Mouse (Mus musculus) NIH3T3 (cell line): ENCODE measurements around the gene Clcn1.

Experiments used
- DNase-seq: peaks from one replicate; pipeline ENCODE4 v3.0.0-alpha.2; 2012; ENCODE audit warnings: low read depth

Clcn1 gene

DNA sequence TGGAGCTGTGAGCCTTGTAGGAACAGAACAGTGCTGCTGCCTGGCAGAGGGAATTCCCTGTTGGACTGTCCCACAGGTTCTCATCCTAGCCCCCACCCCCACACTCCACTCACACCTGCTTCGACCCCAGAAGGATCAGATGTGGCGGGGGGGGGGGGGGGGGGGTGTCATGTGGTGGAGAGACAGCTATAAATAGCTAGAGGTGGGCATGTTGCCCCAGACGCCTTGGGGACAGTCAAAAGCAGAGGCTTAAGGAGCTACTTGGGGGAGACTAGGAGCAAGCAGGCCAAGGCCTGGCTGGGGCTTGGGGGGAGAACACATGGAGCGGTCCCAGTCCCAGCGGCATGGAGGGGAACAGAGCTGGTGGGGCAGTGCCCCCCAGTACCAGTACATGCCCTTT lies at the start of gene Clcn1:
Clcn1 (plus strand) TSS at position 238 of the 400 bp plus-strand sequence.
- no peak for DNase-seq

DNA sequence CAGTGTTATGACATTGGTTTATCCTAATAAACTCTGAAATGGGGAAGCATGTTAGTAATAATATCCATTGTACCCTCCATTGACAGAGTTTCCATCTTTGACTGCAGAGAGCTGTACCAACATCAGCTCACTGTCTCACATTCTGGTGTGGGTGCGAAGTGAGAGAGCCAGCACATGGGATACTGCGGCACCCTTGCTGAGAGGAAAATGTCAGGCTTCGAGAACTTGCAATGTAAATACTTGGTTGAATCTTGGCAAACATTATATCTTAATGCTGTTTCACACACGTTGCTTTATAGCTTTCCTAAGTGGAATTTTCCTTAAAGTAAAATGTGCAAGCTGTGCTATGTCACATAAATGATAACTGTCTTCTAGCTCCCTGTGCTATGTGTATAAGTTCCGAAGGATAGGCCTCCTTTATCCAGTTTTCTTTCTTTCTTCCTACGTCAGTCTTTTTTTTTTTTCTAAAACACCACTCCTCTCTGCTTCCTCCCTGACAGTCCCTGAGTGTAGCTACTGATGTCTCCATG lies 49.1 kb upstream of the Clcn1 start:
- DNase-seq, result no peak

DNA sequence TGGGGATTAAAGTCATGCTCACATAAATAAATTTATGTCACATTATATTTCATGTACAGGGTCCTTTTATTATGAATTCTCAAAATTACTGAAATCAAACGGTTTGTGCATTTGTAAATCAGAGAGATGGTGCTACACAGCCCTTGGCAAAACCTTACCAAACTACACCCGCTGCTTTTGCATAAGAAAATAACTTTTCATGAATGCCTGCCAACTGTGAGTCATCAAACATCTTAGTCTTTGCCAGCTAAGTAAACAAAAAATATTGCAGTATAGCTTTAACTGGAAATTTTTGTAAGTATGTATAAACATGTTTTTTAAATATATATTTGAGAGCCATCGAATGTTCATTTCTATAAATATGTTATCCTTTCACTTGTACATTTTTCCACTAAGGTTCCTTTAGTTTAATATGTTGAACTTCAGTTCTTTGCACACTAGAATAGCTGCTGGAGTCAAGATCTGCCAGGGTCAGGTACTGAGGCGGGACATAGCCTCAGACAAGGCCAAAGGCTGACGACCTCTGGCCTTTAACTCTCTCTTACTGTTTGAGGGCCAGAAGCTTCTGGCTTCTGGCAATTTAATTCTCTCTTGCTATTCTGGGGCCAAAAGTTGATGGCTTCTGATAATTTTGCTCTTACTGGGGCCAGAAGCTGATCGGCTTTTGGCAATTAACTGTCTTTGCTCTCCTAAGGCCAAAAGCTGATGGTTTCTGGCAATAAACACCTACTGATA lies 45.0 kb upstream of the Clcn1 start:
- peak; percentile 95 for DNase-seq

DNA sequence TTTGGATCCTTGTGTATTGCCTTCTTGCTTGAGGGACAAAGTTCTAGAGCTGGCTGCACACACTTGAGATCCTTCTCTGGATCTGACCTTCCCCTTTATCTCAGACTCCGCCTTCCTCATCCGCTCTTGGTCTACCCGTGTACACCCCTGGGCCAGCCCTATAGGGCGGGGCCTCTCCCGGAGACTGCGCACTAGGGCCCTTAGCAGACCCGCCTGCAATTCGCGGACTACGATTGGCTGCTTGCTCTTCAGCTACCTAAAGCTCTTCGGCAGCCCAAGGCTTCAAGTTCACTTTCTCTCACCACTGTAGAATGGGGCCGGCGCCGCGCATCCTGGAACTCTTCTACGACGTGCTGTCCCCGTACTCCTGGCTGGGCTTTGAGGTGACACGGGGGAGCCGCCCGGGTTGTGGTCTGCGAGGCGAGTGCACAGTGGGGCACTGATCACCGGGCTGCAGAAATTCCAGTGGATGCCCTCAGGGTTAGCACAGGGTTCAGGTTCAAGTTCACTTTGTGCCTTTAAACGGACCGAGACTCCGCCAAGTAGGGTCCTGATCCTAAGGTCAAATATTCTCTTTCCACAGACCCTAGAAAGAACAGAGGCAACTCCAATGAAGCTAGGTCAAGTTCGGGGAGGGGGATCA lies 40.7 kb upstream of the Clcn1 start, which contains the start of gene Gstk1:
Gstk1 (plus strand) TSS at position 225 of the 643 bp plus-strand sequence.
- DNase-seq, result no peak

DNA sequence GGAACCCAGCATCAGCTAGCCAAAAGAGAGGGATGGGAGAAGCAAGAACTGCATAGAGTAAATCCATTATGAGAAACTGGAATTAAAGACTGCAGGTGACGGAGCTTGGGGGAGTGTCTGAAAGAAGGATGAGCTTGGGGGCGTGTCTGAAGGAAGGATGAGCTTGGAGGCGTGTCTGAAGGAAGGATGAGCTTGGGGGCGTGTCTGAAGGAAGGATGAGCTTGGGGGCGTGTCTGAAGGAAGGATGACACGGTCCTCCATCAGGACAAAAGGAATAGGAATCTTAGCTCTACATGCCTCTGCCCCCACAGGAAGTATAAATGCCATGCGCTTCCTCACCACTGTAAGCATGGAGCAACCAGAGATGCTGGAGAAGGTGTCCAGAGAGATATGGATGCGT lies 39.3 kb upstream of the Clcn1 start:
- no peak for DNase-seq

DNA sequence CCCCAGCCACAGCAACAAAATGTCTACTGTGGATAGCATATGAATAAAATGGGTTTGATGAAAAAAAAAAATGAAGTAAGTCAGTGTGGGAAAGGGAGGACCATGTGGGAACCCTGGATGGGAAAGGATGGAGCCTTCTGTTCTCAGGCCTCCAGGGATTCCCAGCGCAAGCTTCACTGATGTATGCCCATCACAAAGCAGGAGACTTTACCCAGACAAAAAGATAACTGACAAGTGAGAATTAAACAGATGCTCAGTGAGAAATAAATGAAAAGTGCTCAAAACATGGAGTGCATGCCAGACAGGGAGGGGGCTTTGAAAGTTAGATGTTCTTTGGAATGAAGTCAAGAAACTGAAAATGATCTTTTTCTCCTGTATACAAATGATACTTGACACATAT lies 38.5 kb upstream of the Clcn1 start:
- DNase-seq, result no peak

DNA sequence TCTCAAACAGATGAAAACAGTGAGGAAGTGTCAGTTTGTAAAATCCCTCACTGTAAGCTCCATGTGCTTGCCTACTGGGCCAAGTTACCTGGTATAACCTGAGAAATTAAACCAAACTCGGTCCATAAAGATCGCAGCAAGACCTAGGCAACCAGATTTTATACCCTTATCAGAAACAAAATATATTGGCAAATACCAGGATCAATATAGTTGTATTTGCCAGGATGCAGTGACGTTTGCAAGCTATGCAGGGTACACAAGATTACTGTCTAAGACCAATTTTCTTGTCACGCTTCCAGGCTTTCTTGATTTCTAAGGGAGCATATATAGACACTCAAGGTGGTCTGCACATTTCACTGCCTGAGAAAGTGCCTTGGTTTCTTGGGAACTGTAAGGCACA lies 34.7 kb upstream of the Clcn1 start:
- DNase-seq, result no peak

DNA sequence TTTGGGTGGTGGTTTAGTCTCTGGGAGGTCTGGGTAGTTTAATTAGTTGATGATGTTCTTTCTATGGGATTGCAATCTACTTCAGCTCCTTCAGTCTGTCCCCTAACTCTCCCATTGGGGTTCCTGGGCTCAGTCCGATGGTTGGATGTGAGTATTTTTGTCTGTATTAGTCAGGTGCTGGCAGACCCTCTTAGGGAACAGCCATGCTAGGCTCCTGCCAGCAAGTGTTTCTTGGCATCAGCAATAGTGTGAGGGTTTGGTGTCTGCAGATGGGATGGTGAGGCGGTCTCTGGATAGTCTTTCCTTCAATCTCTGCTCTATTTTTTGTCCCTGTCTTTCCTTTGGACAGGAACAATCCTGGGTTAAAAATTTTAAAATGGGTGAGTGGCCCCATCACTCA lies 33.4 kb upstream of the Clcn1 start:
- no peak for DNase-seq

DNA sequence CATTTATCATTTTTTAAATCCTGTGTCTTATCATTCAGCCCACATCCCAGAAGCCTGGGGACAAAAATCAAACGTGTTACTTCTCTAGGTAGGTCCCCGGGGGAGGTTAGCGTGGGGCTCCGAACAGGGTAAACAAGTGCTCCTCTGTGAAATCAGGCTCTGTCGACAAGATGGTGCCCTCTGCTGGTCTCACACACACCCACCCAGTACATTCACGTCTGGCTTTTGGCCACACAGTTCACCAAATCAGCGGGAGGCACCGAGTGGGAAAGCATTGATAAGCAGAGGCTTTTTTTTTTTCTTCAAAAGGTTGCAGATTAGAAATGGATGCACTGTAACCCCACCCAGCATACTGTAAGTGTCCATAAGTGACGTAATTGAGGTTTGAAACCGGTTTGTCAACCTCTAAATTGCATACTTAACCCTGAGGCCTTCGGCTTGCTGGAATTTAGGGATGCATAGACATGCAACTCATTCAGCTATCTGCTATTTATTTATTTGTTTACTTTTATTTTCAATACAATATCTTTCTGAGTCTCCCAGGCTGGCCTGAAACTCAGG lies 29.1 kb upstream of the Clcn1 start:
- peak; percentile 73 for DNase-seq

DNA sequence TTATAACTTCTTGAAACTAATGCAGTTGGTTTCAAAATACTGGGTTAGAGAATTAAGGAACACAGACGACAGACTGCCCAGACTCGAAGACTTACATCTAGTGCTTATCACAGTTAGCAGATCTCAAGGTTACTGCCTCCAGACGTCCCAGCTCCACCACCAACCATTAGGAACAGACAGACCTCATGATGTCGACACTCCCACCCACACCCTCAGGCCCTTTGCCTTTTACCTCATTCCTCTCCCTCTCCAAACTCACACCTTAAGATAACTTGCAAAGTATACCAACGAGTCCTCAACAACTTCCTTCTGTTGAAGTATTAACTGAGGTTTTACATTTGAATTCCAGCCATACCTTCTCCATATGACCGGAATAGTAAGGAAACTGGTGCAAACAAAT lies 26.1 kb upstream of the Clcn1 start:
- no peak for DNase-seq

DNA sequence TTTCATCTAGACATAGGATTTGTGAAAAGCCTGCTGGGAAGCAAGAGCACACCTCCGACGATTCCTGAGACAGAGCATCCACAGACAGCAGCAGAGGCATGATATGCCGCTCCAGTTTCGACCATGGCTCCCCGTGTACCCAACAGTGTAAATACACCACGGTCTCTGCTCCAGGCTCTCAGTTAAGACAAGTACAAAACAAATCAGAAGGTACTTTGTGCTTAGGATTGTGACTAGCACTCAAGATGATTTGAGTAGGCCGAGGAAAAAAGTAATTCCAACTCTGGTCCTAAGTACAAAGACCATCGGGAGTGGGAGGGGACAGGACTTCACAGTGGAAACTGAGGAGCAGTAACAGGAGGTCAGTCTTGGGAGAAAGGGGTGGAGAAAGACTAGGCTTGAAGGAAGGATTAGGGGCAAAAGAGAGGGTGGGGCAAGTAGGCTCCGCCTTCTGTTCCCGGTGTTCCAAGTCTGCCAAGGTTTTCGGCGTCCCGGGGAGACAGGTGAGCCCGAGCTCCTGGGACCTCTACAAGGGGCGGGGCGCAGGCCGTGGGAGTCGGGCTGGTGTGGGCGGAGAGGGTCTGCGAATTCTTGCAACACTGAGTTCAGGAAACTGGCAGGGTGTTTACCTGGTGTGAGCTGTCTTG lies 24.8 kb upstream of the Clcn1 start, which contains the start of gene Tmem139:
Tmem139 (plus strand) TSS at position 447 of the 647 bp plus-strand sequence.
- no peak for DNase-seq

DNA sequence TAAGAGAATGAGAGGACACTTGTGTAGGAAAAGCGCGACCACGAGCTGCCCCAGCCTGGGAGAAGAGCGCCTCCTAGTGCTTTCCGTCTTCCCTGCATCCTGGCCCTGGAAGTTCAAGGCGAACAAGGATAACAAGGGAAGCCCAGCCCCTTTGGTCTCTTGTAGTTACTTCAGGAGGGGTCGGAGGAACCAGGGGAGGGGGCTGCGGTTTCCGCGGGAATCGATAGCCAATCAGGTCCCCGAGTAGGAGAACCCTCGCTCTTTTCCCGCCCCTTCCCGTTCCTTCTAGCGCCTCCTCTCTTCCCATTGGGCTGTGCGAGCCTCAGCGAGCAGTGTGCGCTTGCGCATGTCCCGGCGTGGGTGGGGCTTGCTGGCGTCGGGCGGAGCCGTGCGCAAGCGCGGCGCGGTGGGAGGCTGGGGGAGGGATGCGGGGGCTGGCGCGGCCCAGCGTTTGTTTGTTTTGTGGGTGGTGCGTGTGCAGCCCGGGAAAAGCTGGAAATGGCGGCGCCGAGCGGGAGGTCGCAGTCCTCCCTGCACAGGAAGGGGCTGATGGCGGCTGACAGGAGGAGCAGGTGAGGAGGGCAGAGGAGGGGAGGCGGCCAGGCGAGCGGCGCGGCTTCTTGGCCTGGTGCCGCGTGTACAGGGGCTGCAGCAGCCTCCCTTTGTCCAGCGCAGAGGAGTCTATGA lies 21.7 kb upstream of the Clcn1 start, which contains the start of gene Casp2:
Casp2 (plus strand) TSS at position 360 of the 687 bp plus-strand sequence.
- DNase-seq, result peak; percentile 100

DNA sequence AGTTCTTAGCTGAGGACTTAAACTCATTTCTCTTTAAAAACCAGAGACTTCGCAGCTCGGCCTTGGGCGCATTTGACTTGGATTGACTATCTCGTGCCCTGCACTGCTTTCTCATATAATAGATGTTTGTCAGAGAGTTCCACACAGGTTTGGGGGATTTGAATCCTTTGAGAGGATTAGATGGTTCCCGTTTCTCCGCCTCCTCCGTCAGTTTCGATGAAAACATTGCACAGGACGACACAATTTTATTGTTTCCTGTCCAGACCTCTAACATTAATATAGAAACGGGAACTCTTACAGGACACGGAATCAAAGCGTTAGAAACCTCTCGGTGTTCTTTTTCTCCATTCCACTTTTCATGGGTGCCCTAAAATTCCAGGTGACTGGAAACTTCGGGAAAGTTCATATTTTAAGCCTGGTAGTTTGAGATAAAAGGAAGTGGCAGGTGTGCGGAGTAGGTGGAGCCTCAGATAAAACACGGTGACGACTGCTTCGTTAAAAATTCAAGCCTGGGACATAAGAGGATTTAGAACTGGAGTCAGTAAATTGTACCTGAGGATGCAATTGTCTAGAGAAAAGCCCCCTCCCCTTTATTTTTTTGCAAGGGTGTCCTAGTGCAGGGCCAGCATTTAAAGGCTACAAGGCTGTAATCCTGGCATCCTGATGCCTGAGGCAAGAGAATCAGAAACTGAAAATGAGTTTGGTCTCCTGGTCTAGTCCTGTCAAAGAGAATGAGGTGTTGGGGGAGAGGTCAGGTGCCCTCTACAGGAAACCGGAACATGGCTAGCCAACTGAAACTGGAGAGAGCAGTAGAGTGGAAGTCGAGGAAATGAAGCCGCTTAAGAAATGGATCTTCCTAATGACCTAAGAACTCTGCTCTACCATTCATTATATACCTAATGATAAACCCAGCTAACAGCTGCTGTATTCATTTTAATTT lies 20.8 kb upstream of the Clcn1 start:
- DNase-seq, result peak; percentile 11

DNA sequence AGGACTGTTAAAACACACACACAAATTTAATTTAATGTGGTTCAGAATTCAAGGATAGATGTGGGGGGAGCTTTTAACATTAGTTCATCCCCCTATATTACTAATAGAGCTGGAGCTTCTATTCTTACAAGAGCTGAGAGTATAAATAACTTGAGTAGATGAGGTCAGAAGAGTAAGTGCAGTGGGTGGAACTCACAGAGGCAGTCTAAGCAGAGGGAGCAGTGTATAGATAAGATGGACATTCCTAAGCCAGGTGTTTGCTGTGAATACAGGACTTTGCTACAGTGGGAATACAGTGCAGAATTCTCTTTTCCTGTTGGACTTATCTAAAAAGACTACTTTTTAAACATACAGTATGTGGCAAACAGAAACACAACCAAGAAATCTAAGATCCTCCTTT lies 15.7 kb upstream of the Clcn1 start:
- DNase-seq, result no peak

DNA sequence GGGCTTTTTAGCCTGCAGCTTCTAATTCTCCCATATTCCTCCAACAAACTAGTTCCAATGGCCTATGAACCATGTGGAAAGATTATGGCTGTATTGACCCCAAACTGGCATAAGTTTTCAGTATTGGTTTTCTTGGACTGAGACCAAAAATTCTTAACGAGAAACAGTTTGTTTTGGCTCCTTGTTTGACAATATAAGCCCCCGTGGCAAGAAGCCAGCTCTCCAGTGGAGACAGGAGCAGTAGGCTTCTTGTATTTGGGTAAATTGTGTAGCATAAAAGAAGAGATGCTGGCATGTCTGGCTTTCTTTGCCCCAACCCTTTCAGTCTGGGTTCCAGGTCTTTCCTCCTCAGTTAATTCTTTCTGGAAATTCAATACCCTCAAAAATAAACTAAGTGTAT lies 10.3 kb upstream of the Clcn1 start:
- peak; percentile 49 for DNase-seq

DNA sequence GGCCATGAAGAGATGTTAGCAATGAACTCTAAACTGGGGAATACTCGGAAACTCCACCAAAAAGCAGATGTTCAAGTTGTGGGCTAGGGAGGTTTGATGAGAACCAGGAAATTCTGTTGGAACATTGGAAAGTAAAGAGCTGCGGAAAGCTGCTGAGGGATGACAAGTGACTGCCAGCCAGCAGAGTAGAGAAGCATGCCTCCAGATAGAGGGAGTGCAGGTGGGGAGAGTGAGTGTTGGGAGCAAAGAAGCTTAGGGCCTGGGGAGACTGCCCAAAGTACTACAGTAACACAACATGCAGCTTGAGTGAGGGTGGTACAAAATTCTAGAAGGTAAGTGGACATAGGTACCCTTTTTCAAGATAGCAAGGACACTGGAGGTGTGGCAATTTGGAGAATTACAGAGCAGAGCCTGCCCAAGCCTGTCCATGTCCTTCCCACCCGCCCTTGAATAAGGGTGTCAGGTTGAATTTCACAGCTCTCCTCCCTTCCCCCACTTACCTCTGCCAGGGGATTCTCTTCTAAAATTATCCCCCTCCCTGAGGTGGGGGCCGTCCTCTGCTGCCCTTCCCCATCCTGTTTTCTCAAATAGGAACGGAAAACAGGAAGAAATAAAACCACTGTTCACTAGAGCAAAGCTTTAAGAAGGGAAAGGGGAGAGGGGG lies 3.5 kb upstream of the Clcn1 start:
- DNase-seq, result no peak

DNA sequence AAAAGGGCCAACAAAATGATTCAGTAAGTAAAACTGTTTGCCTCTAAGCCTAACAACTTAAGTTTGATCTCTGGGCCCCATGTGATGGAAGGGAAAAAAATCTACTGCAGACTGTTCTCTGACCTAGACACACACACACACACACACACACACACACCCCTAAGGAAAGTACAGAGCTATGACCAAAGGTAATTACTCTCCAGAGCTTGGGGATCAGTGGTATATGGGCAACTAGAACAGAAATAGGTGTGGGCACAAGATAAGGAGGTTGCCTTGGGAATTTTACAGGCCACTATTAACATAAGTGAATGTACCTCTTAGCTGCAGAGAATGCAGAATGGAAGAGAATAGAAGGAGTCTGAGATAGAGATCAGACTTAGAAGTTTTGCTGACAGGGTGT lies 1.1 kb downstream of the Clcn1 start:
- no peak for DNase-seq

DNA sequence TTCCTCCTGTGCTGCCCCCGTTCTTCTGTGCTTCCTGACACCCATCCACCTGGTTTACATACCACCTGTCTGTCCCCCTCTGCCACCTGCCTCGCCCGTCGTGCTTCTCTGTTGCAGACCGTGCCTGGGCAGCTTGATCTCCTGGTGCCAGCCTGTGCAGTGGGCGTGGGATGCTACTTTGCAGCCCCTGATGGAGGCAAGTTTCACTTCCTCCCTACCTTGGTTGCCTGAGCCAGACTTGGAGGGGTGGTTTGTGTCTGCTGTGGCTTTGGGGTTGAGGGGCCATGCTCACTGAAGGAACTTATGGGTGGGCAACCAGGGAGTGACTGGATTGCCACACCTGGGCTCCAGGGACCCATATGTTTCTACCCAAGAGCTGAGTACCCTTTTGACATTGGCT lies 6.8 kb downstream of the Clcn1 start:
- no peak for DNase-seq

DNA sequence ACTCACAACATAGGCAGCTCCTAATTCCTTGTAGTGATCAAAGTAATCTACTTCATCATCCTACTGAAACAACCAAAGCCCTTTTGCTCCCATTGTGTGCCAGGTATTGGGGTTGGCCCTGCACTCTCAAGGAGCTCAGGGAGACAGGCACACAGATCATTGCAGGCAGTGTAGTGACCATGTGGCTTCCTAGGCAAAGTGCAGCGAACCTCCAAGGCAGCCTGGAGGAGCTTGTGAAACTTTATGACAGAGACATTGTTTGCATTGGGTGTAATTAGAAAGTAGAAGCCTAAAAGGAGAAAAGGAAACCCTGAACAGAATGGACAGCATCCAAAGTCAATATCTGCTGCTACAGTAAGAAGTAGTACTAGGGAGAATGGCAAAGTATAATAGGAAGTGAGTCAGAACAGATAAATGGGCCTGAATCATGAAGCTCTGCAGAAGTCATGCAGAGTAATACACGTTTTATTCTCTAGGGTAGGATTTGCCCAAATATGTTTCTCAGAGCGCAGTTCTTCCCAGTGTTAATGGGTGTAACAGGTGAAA lies 9.1 kb downstream of the Clcn1 start:
- DNase-seq, result peak; percentile 80

DNA sequence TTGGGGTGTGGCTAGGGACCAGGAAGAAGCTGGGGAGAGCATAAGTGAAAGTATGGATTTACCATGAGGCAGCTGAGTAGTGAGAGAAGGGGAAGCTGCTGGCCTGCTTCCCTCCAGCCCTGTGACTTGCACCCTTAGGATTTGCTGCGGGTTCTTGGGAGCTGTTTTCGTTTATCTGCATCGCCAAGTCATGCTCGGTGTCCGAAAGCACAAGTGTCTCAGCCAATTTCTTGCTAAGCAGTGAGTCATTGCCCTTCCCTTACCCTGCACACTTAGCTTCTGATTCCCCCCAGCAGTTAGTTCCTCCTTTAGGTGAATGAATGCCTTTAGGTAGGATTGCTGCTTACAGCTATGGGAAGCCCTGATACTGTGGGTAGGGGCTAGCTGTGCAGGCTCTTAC lies 12.9 kb downstream of the Clcn1 start:
- peak; percentile 86 for DNase-seq
